Mouse (Mus musculus): ENCODE data around the gene Prss45.

GRCm38 (mm10) chr9:110879191-110879920, 45.0 kb downstream of the Prss45 start, which contains the start of gene Als2cl:
- TF ChIP-seq CTCF (IDR thresholded peaks at IDR 0.05; ENCODE audit: control insufficient read depth, insufficient read depth, insufficient read length): no peak
- TF ChIP-seq MYOG (IDR thresholded peaks at IDR 0.05; ENCODE audit: control insufficient read depth, extremely low read depth, insufficient read length): no peak
- no peak for TF ChIP-seq MAX (IDR thresholded peaks at IDR 0.05)
- TF ChIP-seq CEBPB (IDR thresholded peaks at IDR 0.05; ENCODE audit: low read depth): no peak

Data from C2C12 (cell line).